Mouse (Mus musculus) neural tube, embryonic 15.5 days (tissue): ENCODE measurements around the gene Spi1. TPM values are rescaled to one million over a fixed set of nuclear protein-coding genes. Genes with fewer than 3 reads are reported as not detected.
"Not testable (repeated sequence)": the region's sequence is repeated elsewhere in the genome, so short reads cannot be mapped to it uniquely, and the experiment has no call there.

Experiments used
- ATAC-seq: fragments of 200-750 bp; cut with Nextera tagmentation; 2 replicates; pipeline ENCODE4 v1.8.0; 2017; ENCODE audit warnings: mild to moderate bottlenecking, moderate TSS enrichment, moderate library complexity; ENCODE audit not compliant: low FRiP score
- H3K27ac ChIP-seq: fragments of 300-500 bp; sonication (generic); replicated peaks from 2 replicates; pipeline ENCODE4 v1.5.1; 2015; ENCODE audit warnings: mild to moderate bottlenecking, inconsistent platforms
- H3K27me3 ChIP-seq: fragments of 300-500 bp; sonication (generic); replicated peaks from 2 replicates; pipeline ENCODE4 v1.6.1; 2015; ENCODE audit warnings: inconsistent platforms
- H3K36me3 ChIP-seq: fragments of 300-500 bp; sonication (generic); 2 replicates; pipeline ENCODE4 v1.6.1; 2015; ENCODE audit warnings: inconsistent platforms
- H3K4me1 ChIP-seq: fragments of 300-500 bp; sonication (generic); 2 replicates; pipeline ENCODE4 v1.6.1; 2015; ENCODE audit warnings: inconsistent platforms
- H3K4me2 ChIP-seq: fragments of 300-500 bp; sonication (generic); 2 replicates; pipeline ENCODE4 v1.6.1; 2015; ENCODE audit warnings: inconsistent platforms, mild to moderate bottlenecking, moderate library complexity
- H3K4me3 ChIP-seq: fragments of 300-500 bp; sonication (generic); replicated peaks from 2 replicates; pipeline ENCODE4 v1.5.1; 2015; ENCODE audit warnings: mild to moderate bottlenecking, inconsistent platforms
- H3K9ac ChIP-seq: fragments of 300-500 bp; sonication (generic); replicated peaks from 2 replicates; pipeline ENCODE4 v1.6.1; 2015; ENCODE audit warnings: mild to moderate bottlenecking, inconsistent platforms
- H3K9me3 ChIP-seq: fragments of 300-500 bp; sonication (generic); replicated peaks from 2 replicates; pipeline ENCODE4 v1.6.1; 2016; ENCODE audit warnings: inconsistent platforms
- WGBS: fragments of 180-500 bp; shearing (Covaris S2); methylation state at CpG from one replicate; pipeline ENCODE4 v1.1.7; 2015; ENCODE audit warnings: mixed read lengths; 5-methylcytosine and 5-hydroxymethylcytosine counted together
- polyA plus RNA-seq: library from polyadenylated mRNA; unstranded; fragments of >200 nt; fragmentation: Nextera tagmentation; extraction: Ambion mirVana; gene quantifications from 2 replicates; pipeline ENCODE4 v1.2.1, GENCODE M21; 2015

The Spi1 gene
- polyA plus RNA-seq = 3.6 and 6.7 TPM in 2 replicates

GRCm38 (mm10) chr2:91081775-91082695 lies at the start of gene Spi1:
TSS of gene Spi1 (plus strand) at chr2:91082390.
- Histone ChIP-seq H3K27me3 (no peaks in the 10 kb centered on the region), H3K36me3 (no peaks in the 10 kb centered on the region), H3K9ac (no peak within 1 kb of the TSS), H3K4me3 (no peak within 1 kb of the TSS), H3K4me1 (peaks cover 15% of the 10 kb centered on the region), H3K27ac (no peak within 1 kb of the TSS), H3K4me2 (no peak within 1 kb of the TSS), H3K9me3 (no peaks in the 10 kb centered on the region)
- no peak for ATAC-seq
- WGBS = 78% methylated on average over 13 of the region's 13 CpGs

DNA sequence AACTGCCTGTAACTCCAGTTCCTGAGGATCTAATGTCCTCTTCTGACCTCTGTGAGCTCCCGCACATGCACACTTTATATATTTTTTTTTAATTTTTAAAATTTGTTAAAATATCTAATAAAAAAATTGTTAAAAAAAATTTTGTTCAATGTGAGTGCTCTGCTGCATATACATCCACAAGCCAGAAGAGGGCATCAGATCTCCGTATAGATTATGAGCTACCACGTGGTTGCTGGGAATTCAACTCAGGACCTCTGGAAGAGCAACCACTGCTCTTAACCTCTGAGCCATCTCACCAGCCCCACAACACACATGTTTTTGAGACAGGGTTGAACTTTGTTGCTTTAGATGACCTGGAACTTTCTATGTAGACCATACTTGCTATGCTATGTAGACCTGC lies 49.2 kb upstream of the Spi1 start:
- no peaks in the 10 kb centered on the region for H3K36me3 ChIP-seq
- H3K27me3 ChIP-seq = no peaks in the 10 kb centered on the region
- H3K9me3 ChIP-seq = no peaks in the 10 kb centered on the region
- H3K27ac ChIP-seq = no peak overlapping the region
- ATAC-seq = no peak
- H3K4me2 ChIP-seq = no peak overlapping the region
- H3K9ac ChIP-seq = no peak overlapping the region
- no peak overlapping the region for H3K4me3 ChIP-seq
- WGBS = 24% methylated on average over 3 of the region's 3 CpGs
- H3K4me1 ChIP-seq = no peaks in the 10 kb centered on the region

- Histone ChIP-seq H3K4me2 (no peak within 1 kb of the TSS), H3K27ac (no peak within 1 kb of the TSS), H3K9me3 (no peaks in the 10 kb centered on the region), H3K27me3 (no peaks in the 10 kb centered on the region), H3K4me3 (no peak within 1 kb of the TSS), H3K36me3 (no peaks in the 10 kb centered on the region), H3K4me1 (no peaks in the 10 kb centered on the region), H3K9ac (no peak within 1 kb of the TSS)
- WGBS = 73% methylated on average over 9 of the region's 9 CpGs
- ATAC-seq = no peak
These were observed 46.8 kb upstream of the Spi1 start, which contains the start of gene Rapsn for GRCm38 (mm10) chr2:91035385-91035784. TSS of gene Rapsn (plus strand) at chr2:91035620.

DNA sequence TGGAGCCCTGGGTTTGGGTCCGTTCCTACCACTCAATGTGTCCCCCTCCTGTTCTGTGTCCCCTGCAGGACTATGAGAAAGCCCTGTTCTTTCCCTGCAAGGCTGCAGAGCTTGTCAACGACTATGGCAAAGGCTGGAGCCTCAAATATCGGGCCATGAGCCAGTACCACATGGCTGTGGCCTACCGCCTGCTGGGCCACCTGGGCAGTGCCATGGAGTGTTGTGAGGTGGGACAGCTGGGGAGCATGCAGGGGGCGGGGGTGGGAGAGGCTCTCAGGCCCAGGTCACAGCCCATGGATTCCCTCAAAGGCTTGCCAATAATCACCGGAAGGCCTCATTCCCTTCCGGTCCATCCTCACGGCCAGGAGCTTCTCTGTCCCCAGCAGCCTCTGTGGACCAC lies 40.4 kb upstream of the Spi1 start:
- Histone ChIP-seq H3K27ac (no peak overlapping the region), H3K4me1 (no peaks in the 10 kb centered on the region), H3K4me3 (no peak overlapping the region), H3K9me3 (no peaks in the 10 kb centered on the region), H3K27me3 (no peaks in the 10 kb centered on the region), H3K9ac (no peak overlapping the region), H3K4me2 (no peak overlapping the region), H3K36me3 (no peaks in the 10 kb centered on the region)
- no peak for ATAC-seq
- WGBS = 73% methylated on average over 8 of the region's 8 CpGs

DNA sequence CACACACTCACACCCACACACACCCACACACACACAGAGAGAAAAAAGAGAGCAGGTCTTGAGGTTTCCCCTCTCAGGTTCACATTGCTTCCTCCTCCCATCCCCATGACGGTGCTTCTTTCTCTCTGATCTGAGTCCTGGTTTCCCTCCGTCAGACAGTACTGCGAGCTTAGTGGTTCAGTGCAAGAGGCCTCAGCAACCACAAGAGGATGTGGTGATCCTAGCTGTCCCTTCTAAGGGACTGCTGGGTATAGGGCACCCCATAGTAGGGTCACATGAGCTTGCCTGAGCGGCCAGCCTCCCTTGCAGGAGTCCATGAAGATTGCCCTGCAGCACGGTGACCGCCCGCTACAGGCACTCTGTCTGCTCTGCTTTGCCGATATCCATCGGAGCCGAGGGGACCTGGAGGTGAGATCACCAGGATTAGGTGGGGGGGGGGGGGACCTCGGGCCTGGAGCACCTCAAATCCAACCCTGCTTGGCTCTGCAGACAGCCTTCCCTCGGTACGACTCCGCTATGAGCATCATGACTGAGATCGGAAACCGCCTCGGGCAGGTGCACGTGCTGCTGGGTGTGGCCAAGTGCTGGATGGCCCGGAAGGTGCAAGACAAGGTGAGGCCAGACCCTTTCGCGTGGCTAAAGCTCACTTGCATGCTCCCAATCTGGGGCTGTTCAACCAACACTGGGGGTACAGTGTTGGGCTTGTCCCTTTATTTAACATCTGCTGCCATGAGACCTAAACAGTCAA lies 39.4 kb upstream of the Spi1 start:
- no peak overlapping the region for H3K9ac ChIP-seq
- no peak overlapping the region for H3K4me3 ChIP-seq
- H3K4me2 ChIP-seq = no peak overlapping the region
- no peak overlapping the region for H3K27ac ChIP-seq
- no peaks in the 10 kb centered on the region for H3K27me3 ChIP-seq
- 69% methylated on average over 21 of the region's 21 CpGs for WGBS
- no peaks in the 10 kb centered on the region for H3K36me3 ChIP-seq
- no peaks in the 10 kb centered on the region for H3K9me3 ChIP-seq
- H3K4me1 ChIP-seq = no peaks in the 10 kb centered on the region
- ATAC-seq = no peak

DNA sequence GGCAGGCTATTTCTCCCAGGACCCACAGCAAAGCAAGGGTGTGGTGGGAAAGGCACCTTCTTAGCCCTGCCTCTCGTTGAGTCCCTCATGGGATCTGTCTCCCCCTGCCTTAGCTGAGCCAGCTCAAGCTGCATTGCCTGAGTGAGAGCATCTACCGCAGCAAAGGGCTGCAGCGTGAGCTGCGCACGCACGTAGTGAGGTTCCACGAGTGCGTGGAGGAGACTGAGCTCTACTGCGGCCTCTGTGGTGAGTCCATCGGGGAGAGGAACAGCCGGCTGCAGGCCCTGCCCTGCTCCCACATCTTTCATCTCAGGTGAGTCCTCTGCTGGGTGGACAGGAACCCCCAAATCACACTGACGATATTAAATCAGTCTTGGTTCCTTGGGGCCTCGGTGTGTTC lies 37.5 kb upstream of the Spi1 start:
- H3K4me2 ChIP-seq = no peak overlapping the region
- H3K27me3 ChIP-seq = no peaks in the 10 kb centered on the region
- no peak overlapping the region for H3K9ac ChIP-seq
- H3K4me3 ChIP-seq = no peak overlapping the region
- H3K9me3 ChIP-seq = no peaks in the 10 kb centered on the region
- H3K27ac ChIP-seq = no peak overlapping the region
- H3K4me1 ChIP-seq = no peaks in the 10 kb centered on the region
- no peaks in the 10 kb centered on the region for H3K36me3 ChIP-seq
- no peak for ATAC-seq
- WGBS = 85% methylated on average over 13 of the region's 13 CpGs

DNA sequence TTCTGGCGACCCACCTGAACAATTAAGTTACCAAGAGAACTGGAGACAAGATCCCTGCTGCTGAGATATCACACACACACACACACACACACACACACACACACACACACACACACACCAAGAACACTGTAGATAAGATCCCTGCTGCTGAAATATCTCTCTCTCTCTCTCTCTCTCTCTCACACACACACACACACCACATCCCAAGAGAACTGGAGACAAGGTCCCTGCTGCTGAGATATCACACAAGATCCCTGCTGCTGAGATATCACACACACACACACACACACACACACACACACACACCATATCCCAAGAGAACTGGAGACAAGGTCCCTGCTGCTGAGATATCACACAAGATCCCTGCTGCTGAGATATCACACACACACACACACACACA lies 36.4 kb upstream of the Spi1 start:
- H3K4me2 ChIP-seq, H3K4me1 ChIP-seq, H3K27ac ChIP-seq, H3K27me3 ChIP-seq, H3K4me3 ChIP-seq, H3K36me3 ChIP-seq, H3K9me3 ChIP-seq, ATAC-seq, H3K9ac ChIP-seq: not testable (repeated sequence)
- WGBS = 92% methylated on average over 1 of the region's 1 CpGs

DNA sequence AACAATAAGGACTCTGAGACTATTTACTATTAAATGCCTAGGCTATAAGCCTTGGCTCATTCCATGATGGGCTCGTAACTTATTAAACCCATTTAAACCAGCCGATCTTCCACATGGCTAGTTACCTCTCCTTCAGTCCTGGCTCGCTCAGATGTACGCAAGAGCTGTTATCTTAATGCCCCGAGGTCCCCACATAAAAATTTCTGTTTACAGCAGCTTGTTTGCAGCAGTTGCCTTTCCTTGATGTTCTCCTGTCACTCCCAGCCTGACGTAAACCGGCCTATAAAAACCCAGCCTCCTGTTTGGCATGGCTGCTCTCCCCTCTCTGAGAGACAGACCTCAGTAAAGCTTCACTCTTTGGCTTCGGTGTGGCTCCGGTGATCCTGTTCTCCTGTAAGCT lies 34.8 kb upstream of the Spi1 start:
- Histone ChIP-seq H3K27me3 (no peaks in the 10 kb centered on the region), H3K4me2 (no peak overlapping the region), H3K9ac (no peak overlapping the region), H3K4me3 (no peak overlapping the region), H3K36me3 (0 out of 2 replicates have a peak, but pooled peaks cover 3% of the 10 kb centered on the region), H3K4me1 (no peaks in the 10 kb centered on the region), H3K9me3 (no peaks in the 10 kb centered on the region), H3K27ac (no peak overlapping the region)
- WGBS = 58% methylated on average over 9 of the region's 9 CpGs
- no peak for ATAC-seq

DNA sequence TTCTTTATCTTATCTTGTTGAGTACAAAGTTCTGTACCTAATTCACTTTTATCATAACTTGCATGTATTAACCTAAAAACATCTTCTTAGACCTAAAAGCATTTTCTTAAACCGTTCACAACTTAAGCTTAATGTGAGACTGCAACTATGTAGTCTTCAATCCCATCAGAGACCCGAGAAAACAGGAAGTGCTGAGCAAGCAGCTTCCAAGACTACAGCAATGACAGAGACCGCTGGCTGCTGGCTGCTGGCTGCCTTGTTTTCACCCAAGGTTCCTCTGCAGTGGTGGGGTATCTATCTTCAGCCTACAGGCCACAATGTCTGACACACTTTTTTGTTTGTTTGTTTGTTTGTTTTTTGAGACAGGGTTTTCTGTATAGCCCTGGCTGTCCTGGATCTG lies 30.3 kb upstream of the Spi1 start:
- WGBS = 81% methylated on average over 3 of the region's 3 CpGs
- Histone ChIP-seq H3K4me1 (peaks cover 20% of the 10 kb centered on the region), H3K4me2 (no peak overlapping the region), H3K36me3 (peaks cover 22% of the 10 kb centered on the region), H3K4me3 (no peak overlapping the region), H3K9ac (no peak overlapping the region), H3K27ac (no peak overlapping the region), H3K27me3 (no peaks in the 10 kb centered on the region), H3K9me3 (no peaks in the 10 kb centered on the region)
- ATAC-seq = no peak

DNA sequence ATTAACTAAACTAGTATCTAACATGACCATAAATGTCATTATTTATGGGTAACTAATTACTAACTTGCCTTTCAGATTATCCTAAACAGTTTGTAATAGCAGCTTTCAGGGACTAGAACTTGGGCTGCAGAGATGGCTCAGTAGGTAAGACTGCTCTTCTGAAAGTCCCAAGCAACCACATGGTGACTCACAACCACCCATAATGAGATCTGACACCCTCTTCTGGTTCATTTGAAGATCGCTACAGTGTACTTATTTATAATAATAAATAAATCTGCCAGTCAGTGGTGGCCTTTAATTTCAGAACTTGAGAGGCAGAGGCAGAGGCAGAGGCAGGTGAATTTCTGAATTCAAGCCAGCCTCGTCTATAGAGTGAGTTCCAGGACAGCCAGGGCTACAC lies 29.4 kb upstream of the Spi1 start:
- H3K4me3 ChIP-seq = no peak overlapping the region
- H3K4me2 ChIP-seq = peak overlapping the region; percentile 85; the same call in 1 of the 2 replicates
- no peak overlapping the region for H3K27ac ChIP-seq
- H3K9me3 ChIP-seq = no peaks in the 10 kb centered on the region
- no peak overlapping the region for H3K9ac ChIP-seq
- no peaks in the 10 kb centered on the region for H3K27me3 ChIP-seq
- H3K4me1 ChIP-seq = peaks cover 20% of the 10 kb centered on the region
- no peak for ATAC-seq
- peaks cover 30% of the 10 kb centered on the region for H3K36me3 ChIP-seq
- WGBS = 55% methylated on average over 2 of the region's 2 CpGs

DNA sequence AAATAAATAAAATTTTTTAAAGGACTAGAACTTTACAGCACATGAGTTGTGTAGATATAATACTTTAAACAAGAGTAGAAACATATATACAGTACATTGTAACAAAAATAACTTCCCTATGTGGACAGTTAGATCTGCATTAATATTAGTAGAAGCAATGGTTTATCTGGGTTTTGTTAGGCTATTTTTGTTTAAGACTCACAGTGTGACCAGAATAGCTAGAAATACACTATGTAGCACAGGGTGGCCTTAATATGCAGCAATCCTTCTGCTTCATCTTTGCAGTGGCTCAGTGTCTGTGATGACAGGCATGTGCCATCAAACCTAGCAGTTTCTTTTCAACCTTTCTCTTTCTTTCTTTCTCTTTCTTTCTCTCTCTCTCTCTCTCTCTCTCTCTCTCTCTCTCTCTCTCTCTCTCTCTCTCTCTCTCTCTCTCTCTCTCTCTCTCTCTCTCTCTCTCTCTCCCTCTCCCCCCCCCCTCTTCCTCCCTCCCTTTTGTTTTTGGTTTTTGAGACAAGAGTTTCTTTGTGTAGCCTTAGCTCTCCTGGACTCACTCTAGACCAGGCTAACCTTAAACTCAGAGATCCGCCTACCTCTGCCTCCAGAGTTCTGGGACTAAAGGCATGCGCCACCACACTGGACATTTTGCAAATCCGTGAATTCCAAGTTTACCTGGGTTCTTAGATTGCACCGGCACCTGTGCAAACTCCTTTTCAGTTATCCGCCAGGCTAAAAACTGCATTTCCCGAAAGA lies 28.8 kb upstream of the Spi1 start:
- peak overlapping the region; percentile 97; the same call in 1 of the 2 replicates for H3K27ac ChIP-seq

More for the DNA sequence above, 28.8 kb upstream of the Spi1 start:
- Histone ChIP-seq H3K4me2 (peak overlapping the region; percentile 85), H3K27me3 (no peaks in the 10 kb centered on the region), H3K9me3 (no peaks in the 10 kb centered on the region), H3K36me3 (peaks cover 36% of the 10 kb centered on the region), H3K9ac (peak overlapping the region; percentile 49), H3K4me1 (peaks cover 20% of the 10 kb centered on the region), H3K4me3 (peak overlapping the region; percentile 72)
- WGBS = under 1% methylated on average over 6 of the region's 6 CpGs
- no peak; the same call in 1 of the 2 replicates for ATAC-seq
